Mouse (Mus musculus) spleen, adult 2 months (tissue): ENCODE measurements at regions not wholly inside any gene's neighbourhood (a gene's known extent, or its start where the extent isn't known, plus 50 kb on each side); places are given as distances from the start of the nearest gene placed in this dataset.

Experiments used
- DNase-seq, 2 experiments: peaks; one replicate each; pipeline versions ENCODE4 v3.0.0 to v3.0.0-alpha.2; 2012 to 2021; ENCODE audit warnings: low spot score in 2 of 2, low read depth in 1 of 2
- H3K27ac ChIP-seq: fragments of 200-500 bp; 2 replicates; pipeline ENCODE4 v1.5.1; 2012; ENCODE audit warnings: low read length, inconsistent platforms; ENCODE audit not compliant: insufficient read depth
- H3K27me3 ChIP-seq: fragments of 200-500 bp; 2 replicates; pipeline ENCODE4 v1.6.1; 2012; ENCODE audit warnings: mild to moderate bottlenecking, moderate library complexity, low read length, inconsistent platforms; ENCODE audit not compliant: control insufficient read depth, insufficient read depth
- H3K36me3 ChIP-seq: fragments of 200-500 bp; 2 replicates; pipeline ENCODE4 v1.6.1; 2012; ENCODE audit warnings: mild to moderate bottlenecking, low read length, inconsistent platforms; ENCODE audit not compliant: control insufficient read depth, insufficient read depth
- H3K4me1 ChIP-seq: fragments of 200-500 bp; 2 replicates; pipeline ENCODE4 v1.6.1; 2011; ENCODE audit warnings: inconsistent platforms; ENCODE audit not compliant: control insufficient read depth, insufficient read depth, insufficient read length
- H3K4me3 ChIP-seq: fragments of 200-500 bp; 2 replicates; pipeline ENCODE4 v1.5.1; 2011; ENCODE audit warnings: mild to moderate bottlenecking, inconsistent platforms; ENCODE audit not compliant: insufficient read depth, insufficient read length; ENCODE audit errors: extremely low read depth
- CTCF ChIP-seq: fragments of 200-500 bp; IDR thresholded peaks from 2 replicates; pipeline ENCODE4 v1.5.1; 2011; ENCODE audit warnings: mild to moderate bottlenecking, inconsistent platforms; ENCODE audit not compliant: insufficient read depth, insufficient read length, insufficient replicate concordance; ENCODE audit errors: extremely low read depth
- POLR2A ChIP-seq: fragments of 200-500 bp; IDR thresholded peaks from 2 replicates; pipeline ENCODE4 v1.6.1; 2011; ENCODE audit warnings: low read depth, low read length, inconsistent platforms
- WGBS: fragments of 180-500 bp; shearing (Covaris S2); methylation state at CpG from one replicate; pipeline ENCODE4 v1.1.7; 2018; 5-methylcytosine and 5-hydroxymethylcytosine counted together

DNA sequence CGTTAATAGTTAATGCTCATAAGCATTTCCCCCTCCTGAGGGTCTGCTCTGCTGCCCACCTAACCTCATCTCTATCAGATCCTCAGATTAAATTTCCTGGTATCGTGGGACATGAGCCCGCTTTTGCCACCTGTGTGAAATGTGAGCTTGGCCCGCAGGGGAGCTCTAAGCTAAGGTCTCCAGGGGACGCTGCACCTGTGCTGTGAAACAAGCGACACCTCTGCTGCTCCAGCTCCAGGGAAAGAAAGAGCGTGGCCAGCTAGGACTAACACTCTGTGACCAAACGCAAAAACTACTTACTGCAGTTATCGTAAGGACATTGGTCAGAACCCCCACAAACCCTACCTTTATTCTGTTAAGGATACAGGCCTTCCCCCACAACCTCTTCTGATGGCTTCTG, 134.3 kb downstream of the Map3k7 start:
- Histone ChIP-seq H3K27me3 (no peaks in the 10 kb centered on the region), H3K27ac (no peak overlapping the region), H3K4me3 (no peak overlapping the region), H3K36me3 (no peaks in the 10 kb centered on the region), H3K4me1 (no peaks in the 10 kb centered on the region; the same call in 1 of the 2 replicates)
- no peak for DNase-seq
- TF ChIP-seq POLR2A: no peak
- no peak for TF ChIP-seq CTCF
- 87% methylated on average over 9 of the region's 9 CpGs for WGBS

DNA sequence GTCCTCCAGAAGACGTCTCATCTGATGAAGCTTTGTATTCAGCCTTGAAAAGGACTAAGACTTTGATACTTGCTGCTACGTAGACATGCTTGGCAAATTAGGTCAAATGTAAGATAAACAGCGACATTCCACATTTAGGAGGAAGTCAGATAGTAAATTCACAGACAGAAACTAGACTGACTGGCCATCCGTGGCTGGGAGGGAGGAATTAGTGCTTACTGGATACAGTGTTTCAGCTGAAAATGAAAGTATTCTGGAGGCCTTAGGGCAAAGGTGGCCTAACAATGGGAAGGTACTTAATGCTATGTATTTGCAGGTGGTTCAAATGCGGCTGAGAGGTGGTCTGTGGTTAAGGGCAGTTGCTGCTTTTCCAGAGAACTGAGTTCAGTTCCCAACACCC, 137.1 kb downstream of the Map3k7 start:
- DNase-seq: no peak
- 46% methylated on average over 5 of the region's 5 CpGs for WGBS

DNA sequence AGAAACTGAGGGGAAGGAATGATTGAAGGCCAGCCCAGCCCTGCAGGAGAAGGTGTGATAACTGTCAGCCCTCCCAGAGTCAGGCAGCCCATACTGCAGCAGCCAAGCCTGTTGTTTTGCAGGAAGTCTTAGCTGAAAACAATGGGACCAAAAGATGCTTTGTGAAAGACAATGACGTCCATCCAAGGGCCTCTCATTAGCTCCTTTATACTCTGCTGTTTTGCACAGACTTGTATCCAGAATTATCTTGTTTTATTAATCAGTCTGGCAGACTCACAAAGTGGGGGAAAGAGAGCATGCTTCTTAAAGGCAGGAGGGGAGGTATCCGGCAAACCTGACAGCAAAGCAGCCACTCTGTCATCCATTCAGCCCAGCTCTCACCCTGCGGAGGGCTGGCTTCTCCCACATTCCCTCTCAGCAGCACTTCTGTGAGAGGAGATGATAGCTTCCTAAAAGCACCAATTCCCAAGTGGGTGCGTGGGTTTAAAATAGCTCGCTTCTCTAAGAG, 131.9 kb upstream of the Bach2 start:
- DNase-seq: no peak
- Histone ChIP-seq H3K4me1 (no peaks in the 10 kb centered on the region), H3K27ac (no peak overlapping the region), H3K27me3 (no peaks in the 10 kb centered on the region), H3K4me3 (no peak overlapping the region), H3K36me3 (no peaks in the 10 kb centered on the region)
- 83% methylated on average over 5 of the region's 5 CpGs for WGBS
- TF ChIP-seq POLR2A (no peak), CTCF (no peak)

More for the DNA sequence above, 137.1 kb downstream of the Map3k7 start:
- TF ChIP-seq POLR2A (no peak), CTCF (no peak)
- Histone ChIP-seq H3K27ac (no peak overlapping the region; the same call in 1 of the 2 replicates), H3K4me1 (no peaks in the 10 kb centered on the region; the same call in 1 of the 2 replicates), H3K27me3 (no peaks in the 10 kb centered on the region), H3K4me3 (no peak overlapping the region), H3K36me3 (no peaks in the 10 kb centered on the region)

DNA sequence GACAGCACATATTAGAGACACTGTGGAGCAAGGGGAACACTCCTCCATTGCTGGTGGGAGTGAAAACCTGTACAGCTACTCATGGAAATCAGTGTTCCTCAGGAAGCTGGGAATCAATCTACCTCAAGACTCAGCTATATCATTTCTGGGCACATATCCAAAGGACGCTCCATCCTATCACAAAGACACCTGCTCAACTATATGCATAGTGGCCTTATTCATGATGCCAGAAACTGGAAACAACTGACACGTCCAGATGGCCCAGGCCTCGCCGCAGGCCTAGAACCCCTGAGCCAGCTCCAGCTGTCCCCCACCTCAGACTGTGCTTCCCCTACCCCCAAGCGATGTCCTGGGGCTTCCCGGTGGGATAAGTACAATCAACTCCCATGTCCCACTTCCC, 116.3 kb upstream of the Bach2 start:
- no peak overlapping the region for H3K27ac ChIP-seq
- H3K4me3 ChIP-seq: no peak overlapping the region
- no peaks in the 10 kb centered on the region for H3K36me3 ChIP-seq
- H3K4me1 ChIP-seq: no peaks in the 10 kb centered on the region
- TF ChIP-seq CTCF (no peak), POLR2A (no peak)
- WGBS: 93% methylated on average over 6 of the region's 6 CpGs
- DNase-seq: no peak
- no peaks in the 10 kb centered on the region for H3K27me3 ChIP-seq

DNA sequence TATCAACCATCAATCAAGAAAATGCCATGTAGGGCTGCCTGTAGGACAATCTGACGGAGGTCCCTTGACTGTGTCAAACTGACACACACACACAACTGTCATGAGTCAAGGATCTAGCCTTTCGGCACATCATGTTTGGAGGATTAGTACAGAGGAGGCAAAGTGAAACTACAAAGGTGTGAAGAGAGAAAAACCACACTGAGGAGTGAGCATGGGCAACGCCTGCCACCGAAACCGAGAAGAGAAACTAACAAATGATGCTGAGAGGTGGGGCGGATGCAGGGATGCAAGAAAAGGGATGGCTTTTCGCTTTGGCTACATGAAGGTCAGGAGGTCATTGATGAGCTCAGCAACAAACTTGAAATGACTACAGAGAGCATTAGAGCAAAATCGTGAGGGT, 111.8 kb upstream of the Bach2 start:
- Histone ChIP-seq H3K4me3 (no peak overlapping the region), H3K4me1 (no peaks in the 10 kb centered on the region), H3K27me3 (no peaks in the 10 kb centered on the region), H3K36me3 (no peaks in the 10 kb centered on the region), H3K27ac (peak overlapping the region; percentile 69)
- peak in 1 of 2 experiments; percentile 38 for DNase-seq
- no peak for TF ChIP-seq POLR2A
- no peak for TF ChIP-seq CTCF
- 74% methylated on average over 8 of the region's 8 CpGs for WGBS

DNA sequence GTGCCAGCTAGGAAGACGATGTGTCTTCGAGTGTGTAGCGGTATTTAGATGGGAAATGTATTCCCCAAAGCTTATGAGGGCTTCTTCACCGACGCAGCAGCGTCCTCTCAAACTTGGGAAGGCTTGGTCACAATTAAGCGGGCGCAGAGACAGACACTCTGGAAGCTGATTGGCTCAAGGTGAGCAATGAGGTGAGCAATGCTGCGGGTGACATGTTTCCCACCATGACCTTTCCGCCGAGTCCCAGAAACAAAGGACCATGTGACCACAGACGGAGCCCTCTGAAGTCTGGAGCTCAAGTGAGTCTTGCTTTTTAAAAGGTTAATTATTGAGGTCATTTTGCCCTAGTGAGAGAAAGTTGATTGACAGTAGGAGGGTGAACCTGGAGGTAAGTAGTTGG, 108.0 kb upstream of the Bach2 start:
- TF ChIP-seq CTCF: no peak
- TF ChIP-seq POLR2A: no peak
- no peak for DNase-seq

DNA sequence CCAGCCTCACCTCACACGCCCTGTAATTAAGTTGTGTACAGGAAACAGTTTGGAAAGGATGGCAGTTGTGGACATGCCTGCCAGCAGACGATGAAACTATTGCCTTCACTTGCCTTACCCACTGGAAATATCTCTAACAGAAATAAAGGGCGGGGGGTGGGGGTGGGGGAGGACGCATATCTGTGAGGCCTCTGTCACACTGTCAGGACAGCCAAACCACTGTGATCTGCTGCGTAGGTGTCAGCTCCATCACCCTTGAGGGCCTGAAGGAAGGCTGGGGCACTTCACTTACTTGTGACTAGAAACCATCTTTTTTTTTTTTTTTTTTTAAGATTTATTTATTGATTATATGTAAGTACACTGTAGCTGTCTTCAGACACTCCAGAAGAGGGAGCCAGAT, 106.8 kb upstream of the Bach2 start:
- WGBS: 79% methylated on average over 5 of the region's 5 CpGs

More for the DNA sequence above, 108.0 kb upstream of the Bach2 start:
- no peak overlapping the region for H3K4me3 ChIP-seq
- H3K4me1 ChIP-seq: no peaks in the 10 kb centered on the region
- 91% methylated on average over 12 of the region's 12 CpGs for WGBS
- H3K27ac ChIP-seq: no peak overlapping the region
- no peaks in the 10 kb centered on the region for H3K27me3 ChIP-seq
- no peaks in the 10 kb centered on the region for H3K36me3 ChIP-seq

More for the DNA sequence above, 106.8 kb upstream of the Bach2 start:
- H3K27ac ChIP-seq: no peak overlapping the region
- DNase-seq: no peak
- TF ChIP-seq CTCF (no peak), POLR2A (no peak)
- H3K36me3 ChIP-seq: no peaks in the 10 kb centered on the region
- no peaks in the 10 kb centered on the region for H3K27me3 ChIP-seq
- no peak overlapping the region for H3K4me3 ChIP-seq
- no peaks in the 10 kb centered on the region for H3K4me1 ChIP-seq
